Mouse (Mus musculus) ES-Bruce4 (cell line): ENCODE measurements around the gene Il4ra. TPM values are rescaled to one million over a fixed set of nuclear protein-coding genes. Genes with fewer than 3 reads are reported as not detected.

Experiments used
- H3K27ac ChIP-seq: 2 replicates; pipeline ENCODE4 v1.5.1; 2012; ENCODE audit warnings: low read length, inconsistent platforms; ENCODE audit not compliant: insufficient read depth
- H3K27me3 ChIP-seq: 2 replicates; pipeline ENCODE4 v1.6.1; 2012; ENCODE audit warnings: mild to moderate bottlenecking, low read length, inconsistent platforms; ENCODE audit not compliant: control insufficient read depth, poor library complexity, insufficient read depth, severe bottlenecking
- H3K36me3 ChIP-seq: 2 replicates; pipeline ENCODE4 v1.6.1; 2012; ENCODE audit warnings: inconsistent platforms, mild to moderate bottlenecking, low read length, moderate library complexity; ENCODE audit not compliant: control insufficient read depth, poor library complexity, insufficient read depth, severe bottlenecking
- H3K4me1 ChIP-seq: one replicate; pipeline ENCODE4 v1.8.1; 2011; ENCODE audit warnings: low read length; ENCODE audit not compliant: control insufficient read depth, insufficient read depth
- H3K4me3 ChIP-seq: 2 replicates; pipeline ENCODE4 v1.5.1; 2011; ENCODE audit warnings: low read depth, mild to moderate bottlenecking, low read length
- H3K9ac ChIP-seq: 2 replicates; pipeline ENCODE4 v1.6.1; 2012; ENCODE audit warnings: low read depth, mild to moderate bottlenecking, inconsistent platforms; ENCODE audit not compliant: poor library complexity, severe bottlenecking
- H3K9me3 ChIP-seq: replicated peaks from 2 replicates; pipeline ENCODE4 v1.6.1; 2012; ENCODE audit warnings: mild to moderate bottlenecking, low read length, inconsistent platforms; ENCODE audit not compliant: control insufficient read depth, poor library complexity, insufficient read depth, severe bottlenecking
- CTCF ChIP-seq: IDR thresholded peaks from one replicate; pipeline ENCODE4 v1.8.1; 2011; ENCODE audit warnings: low read depth, low read length
- EP300 ChIP-seq: IDR thresholded peaks from 2 replicates; pipeline ENCODE4 v1.6.1; 2011; ENCODE audit warnings: low read depth, low read length; ENCODE audit not compliant: insufficient read depth
- POLR2A ChIP-seq: IDR thresholded peaks from one replicate; pipeline ENCODE4 v1.8.1; 2011; ENCODE audit warnings: low read length; ENCODE audit not compliant: insufficient read depth
- polyA plus RNA-seq: library from polyadenylated mRNA; stranded (reverse); fragments of >200 nt; gene quantifications from 2 replicates; pipeline ENCODE4 v1.2.4, GENCODE M21; 2011; ENCODE audit warnings: low read depth; ENCODE audit not compliant: missing spikeins, insufficient read depth, insufficient read length

Il4ra gene
- polyA plus RNA-seq, 1 experiment = 1.4 TPM

- Histone ChIP-seq H3K4me1 (no peaks in the 10 kb centered on the region), H3K27ac (no peak overlapping the region), H3K36me3 (no peaks in the 10 kb centered on the region), H3K4me3 (no peak overlapping the region), H3K27me3 (no peaks in the 10 kb centered on the region), H3K9me3 (no peaks in the 10 kb centered on the region), H3K9ac (no peak overlapping the region)
- TF ChIP-seq POLR2A = no peak
- TF ChIP-seq CTCF = no peak
- TF ChIP-seq EP300 = no peak
Observed at GRCm38 (mm10) chr7:125622741-125623685, 71.1 kb downstream of the Il4ra start.

- H3K4me3 ChIP-seq = no peak overlapping the region
- no peaks in the 10 kb centered on the region for H3K36me3 ChIP-seq
- H3K9ac ChIP-seq = no peak overlapping the region
- no peaks in the 10 kb centered on the region for H3K4me1 ChIP-seq
- H3K27me3 ChIP-seq = no peaks in the 10 kb centered on the region
- no peak overlapping the region for H3K27ac ChIP-seq
- TF ChIP-seq POLR2A (no peak), EP300 (no peak), CTCF (no peak)
- no peaks in the 10 kb centered on the region for H3K9me3 ChIP-seq
Observed at GRCm38 (mm10) chr7:125625219-125625618, 73.3 kb downstream of the Il4ra start.

DNA sequence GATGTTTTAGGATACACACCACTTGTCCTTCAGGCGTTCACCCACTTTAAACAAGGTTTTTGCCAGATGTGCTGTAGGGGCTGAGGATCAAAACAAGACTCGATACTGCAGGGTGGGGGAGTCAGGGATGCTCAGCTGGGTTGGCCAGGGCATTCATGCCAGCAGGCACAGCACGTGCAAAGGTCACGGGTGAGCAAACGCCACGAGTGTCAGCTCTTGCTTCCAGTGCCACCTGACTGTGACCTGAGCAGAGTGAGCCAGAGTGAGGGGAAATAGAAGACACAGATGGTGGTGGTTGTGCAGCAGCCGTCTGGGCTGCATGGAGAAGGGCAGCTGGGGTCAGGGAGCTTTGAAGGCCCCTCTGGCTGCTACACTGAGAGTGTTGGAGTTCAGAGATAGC, 73.9 kb downstream of the Il4ra start:
- H3K9me3 ChIP-seq = no peaks in the 10 kb centered on the region
- no peaks in the 10 kb centered on the region for H3K4me1 ChIP-seq
- no peak overlapping the region for H3K9ac ChIP-seq
- H3K27ac ChIP-seq = no peak overlapping the region
- no peak for TF ChIP-seq POLR2A
- TF ChIP-seq EP300 = no peak
- no peak for TF ChIP-seq CTCF
- no peaks in the 10 kb centered on the region for H3K27me3 ChIP-seq
- H3K36me3 ChIP-seq = no peaks in the 10 kb centered on the region
- H3K4me3 ChIP-seq = no peak overlapping the region

Other genes starting within 250 kb of the Il4ra start
- gene Kdm8, start 107.4 kb upstream of the Il4ra start, polyA plus RNA-seq = 4.4 and 6.3 TPM in 2 replicates
- 33.7 and 39.8 TPM in 2 replicates for gene Nsmce1, start 60.5 kb upstream of the Il4ra start, polyA plus RNA-seq
- not detected in 2 replicates for gene Il21r, start 51.3 kb downstream of the Il4ra start, polyA plus RNA-seq
- 92.7 and 105 TPM in 2 replicates for gene Gtf3c1, start 155.7 kb downstream of the Il4ra start, polyA plus RNA-seq
- 17.6 and 21.8 TPM in 2 replicates for gene D430042O09Rik, start 155.8 kb downstream of the Il4ra start, polyA plus RNA-seq